Mouse (Mus musculus) stomach, postnatal 0 days (tissue): ENCODE results near the gene Rprd1b.

Source experiments
- CTCF ChIP-seq: IDR thresholded peaks from 2 replicates; pipeline ENCODE4 v1.5.1; 2016; ENCODE audit warnings: antibody characterized with exemption, low read depth, mild to moderate bottlenecking, moderate library complexity
- EP300 ChIP-seq: optimal IDR thresholded peaks from 2 replicates; pipeline ENCODE3; 2016; ENCODE audit warnings: antibody characterized with exemption

DNA sequence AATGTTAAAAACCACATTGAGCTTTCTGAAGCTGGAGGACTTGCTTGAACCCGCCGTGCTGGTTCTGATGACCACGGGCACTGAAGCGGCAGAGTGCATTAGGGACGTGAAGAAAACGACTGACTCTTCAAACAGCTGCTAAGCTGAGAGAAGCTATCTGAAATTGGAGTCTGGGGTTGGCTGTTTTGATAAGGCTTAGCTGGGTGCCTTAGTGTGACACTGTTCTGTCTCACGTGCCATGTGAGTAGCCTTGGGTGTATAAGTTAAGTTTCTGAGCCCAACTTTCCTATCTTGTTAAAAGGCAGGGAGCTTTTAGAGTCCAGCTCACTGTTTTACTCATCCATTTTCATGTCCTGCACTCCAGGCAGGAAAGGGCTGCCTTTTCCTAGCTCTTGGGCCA lies 8.7 kb downstream of the Rprd1b start:
- TF ChIP-seq CTCF (no peak), EP300 (no peak)
